Mouse (Mus musculus) ovary, adult 10 weeks (tissue): ENCODE data around the gene Il15ra. TPM values are rescaled to one million over a fixed set of nuclear protein-coding genes. Genes with fewer than 3 reads are reported as not detected.

Experiments
- polyA plus RNA-seq: library from polyadenylated mRNA; stranded (reverse); fragments of 350-450 nt; fragmentation: Illumina TruSeq; extraction: RNeasy Lipid Tissue Mini Kit (QIAGEN cat#74804); gene quantifications from one replicate; pipeline ENCODE4 v1.2.3, GENCODE M21; 2014

Il15ra gene
- 6.5 TPM for polyA plus RNA-seq

GRCm38 (mm10) chr2:11705201-11706025, at the start of gene Il15ra:
TSS of gene Il15ra (plus strand) at chr2:11705290.

GRCm38 (mm10) chr2:11777091-11778068, 72.3 kb downstream of the Il15ra start, which contains the start of the genes Fbh1 and Ankrd16:
TSS of gene Fbh1 (minus strand) at chr2:11777582.
TSS of gene Ankrd16 (plus strand) at chr2:11777876.

Other genes starting within 250 kb of the Il15ra start
- gene Pfkfb3, start 151.2 kb upstream of the Il15ra start, polyA plus RNA-seq, result 18.6 TPM
- gene Rbm17, start 101.1 kb upstream of the Il15ra start, polyA plus RNA-seq, result 363 TPM
- gene Gm17490, start 79.0 kb upstream of the Il15ra start, polyA plus RNA-seq, result not detected
- gene Il2ra, start 62.5 kb upstream of the Il15ra start, polyA plus RNA-seq, result 1.6 TPM
- gene Fbh1, start 72.3 kb downstream of the Il15ra start, polyA plus RNA-seq, result 87.7 TPM
- 7.1 TPM for gene Ankrd16, start 72.6 kb downstream of the Il15ra start, polyA plus RNA-seq